Mouse (Mus musculus) mesoderm, embryonic 11.5 days (tissue): ENCODE measurements at regions not wholly inside any gene's neighbourhood (a gene's known extent, or its start where the extent isn't known, plus 50 kb on each side); places are given as distances from the start of the nearest gene placed in this dataset.

Experiments
- DNase-seq: peaks from one replicate; pipeline ENCODE4 v3.0.0-alpha.2; 2012; ENCODE audit warnings: low read depth, low spot score

- no peak for DNase-seq
Measured at GRCm38 (mm10) chr1:133549816-133550215, 60.3 kb downstream of the Snrpe start.

- no peak for DNase-seq
Measured at GRCm38 (mm10) chr1:133548971-133549370, 61.1 kb downstream of the Snrpe start.

- no peak for DNase-seq
Measured at GRCm38 (mm10) chr1:133547541-133547940, 62.5 kb downstream of the Snrpe start.

GRCm38 (mm10) chr1:133544996-133545395 is 65.1 kb downstream of the Snrpe start:
- DNase-seq = no peak

GRCm38 (mm10) chr1:133543751-133544150 is 66.3 kb downstream of the Snrpe start:
- no peak for DNase-seq

GRCm38 (mm10) chr1:133541996-133542775 is 67.9 kb downstream of the Snrpe start:
- no peak for DNase-seq

GRCm38 (mm10) chr1:133530698-133531097 is 79.4 kb downstream of the Snrpe start:
- no peak for DNase-seq

- DNase-seq = no peak
Measured at GRCm38 (mm10) chr1:133529817-133530216, 80.3 kb downstream of the Snrpe start.

- no peak for DNase-seq
Measured at GRCm38 (mm10) chr1:133527651-133528385, 82.3 kb downstream of the Snrpe start.

GRCm38 (mm10) chr1:133522825-133523224 is 87.3 kb downstream of the Snrpe start:
- no peak for DNase-seq

- DNase-seq = peak; percentile 39
Measured at GRCm38 (mm10) chr1:133520652-133521051, 89.4 kb downstream of the Snrpe start.

- no peak for DNase-seq
Measured at GRCm38 (mm10) chr1:133517020-133517419, 92.8 kb upstream of the Sox13 start.

GRCm38 (mm10) chr1:133504116-133504515 is 79.9 kb upstream of the Sox13 start:
- DNase-seq = no peak

- DNase-seq = no peak
Measured at GRCm38 (mm10) chr1:133503336-133503735, 79.2 kb upstream of the Sox13 start.

GRCm38 (mm10) chr1:133501016-133501415 is 76.8 kb upstream of the Sox13 start:
- no peak for DNase-seq

- peak; percentile 85 for DNase-seq
Measured at GRCm38 (mm10) chr1:133492986-133493741, 69.0 kb upstream of the Sox13 start.

GRCm38 (mm10) chr1:133492291-133492985 is 68.3 kb upstream of the Sox13 start:
- peak; percentile 83 for DNase-seq

- DNase-seq = no peak
Measured at GRCm38 (mm10) chr1:133491857-133492290, 67.7 kb upstream of the Sox13 start.

- no peak for DNase-seq
Measured at GRCm38 (mm10) chr1:133487171-133487901, 63.2 kb upstream of the Sox13 start.

GRCm38 (mm10) chr1:133486370-133486769 is 62.2 kb upstream of the Sox13 start:
- peak; percentile 36 for DNase-seq

GRCm38 (mm10) chr1:133482891-133483290 is 58.7 kb upstream of the Sox13 start:
- DNase-seq = no peak
